In the genomic region with DNA sequence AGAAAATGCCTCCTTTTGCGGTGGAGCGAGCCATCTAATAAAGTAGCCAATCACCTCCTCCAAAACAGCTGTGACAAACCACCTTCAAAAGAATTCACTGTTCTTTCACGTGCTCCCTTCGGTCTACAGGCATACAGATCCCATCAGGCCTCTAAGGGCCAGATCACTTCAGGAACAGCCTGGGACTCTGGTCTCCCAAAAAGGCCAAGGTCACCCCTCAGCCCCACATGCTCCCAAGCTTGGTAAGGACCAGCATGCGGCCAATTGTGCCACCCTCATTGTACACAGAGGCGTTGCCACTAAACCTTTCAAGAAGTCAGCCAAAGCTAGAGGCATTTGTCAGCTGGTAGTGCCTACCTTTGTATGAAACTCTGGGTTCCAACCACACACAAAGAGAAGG, we compare ENCODE assay signal across 21 mouse cellular contexts. TPM values are rescaled to one million over a fixed set of nuclear protein-coding genes. Genes with fewer than 3 reads are reported as not detected.
DNase-seq lines count a peak whose midpoint lies in the region; ATAC-seq and TF ChIP-seq lines count a peak whose summit lies in the region.
"Had no signal": no experiment of that assay in that cellular context is flagged by ENCODE, and none has a peak within 500 bp of the region (broad histone marks: within the 10 kb centered on the region; RNA-seq: fewer than 3 reads in every experiment).

No protein-coding gene starts in this region.

- intact Hi-C loops in heart, postnatal 36 days (cut with DNase I): no loop called here

- H3K9ac ChIP-seq in heart, embryonic 11.5 days (ENCODE audit: low read depth, low read length): no peak overlapping the region
- H3K9ac ChIP-seq in heart, postnatal 0 days (replicated peaks; ENCODE audit: low read depth, low read length): no peak overlapping the region
- H3K9ac ChIP-seq: forebrain, embryonic 12.5 days; hindbrain, embryonic 14.5 days; liver, postnatal 0 days; midbrain, embryonic 12.5 days had no signal

- H3K4me3 ChIP-seq in heart, embryonic 11.5 days (ENCODE audit: low read depth, low read length): no peak overlapping the region
- no peak overlapping the region for H3K4me3 ChIP-seq in heart, postnatal 0 days (ENCODE audit: low read depth, low read length)
- no peak overlapping the region for H3K4me3 ChIP-seq in limb, embryonic 10.5 days
- H3K4me3 ChIP-seq: forebrain, embryonic 12.5 days; midbrain, embryonic 12.5 days had no signal

- ATAC-seq in heart, embryonic 11.5 days (replicated peaks; ENCODE audit: insufficient number of reproducible peaks, low FRiP score, low TSS enrichment): no peak
- peak; percentile 34 for ATAC-seq in heart, postnatal 0 days (ENCODE audit: insufficient read depth, low read depth)
- ATAC-seq: CD4-positive, CD25-positive, alpha-beta regulatory T cell, adult 4 months; inflammation-experienced regulatory T-cells, adult 6 months; liver, postnatal 0 days had no signal

- no peak for TF ChIP-seq EP300 in heart, postnatal 0 days (IDR thresholded peaks at IDR 0.05; ENCODE audit: low read depth)

- peak overlapping the region; percentile 55; the same call in 1 of the 2 replicates for H3K27ac ChIP-seq in heart, embryonic 11.5 days (ENCODE audit: low read depth, low read length)
- H3K27ac ChIP-seq in heart, postnatal 0 days (ENCODE audit: low read depth): peak overlapping the region; percentile 65
- peak overlapping the region; percentile 81 for H3K27ac ChIP-seq in limb, embryonic 10.5 days
- H3K27ac ChIP-seq: forebrain, embryonic 12.5 days; hindbrain, embryonic 14.5 days; midbrain, embryonic 12.5 days had no signal

- H3K9me3 ChIP-seq in heart, embryonic 11.5 days (replicated peaks; ENCODE audit: control insufficient read depth, low read length): no peaks in the 10 kb centered on the region
- no peaks in the 10 kb centered on the region for H3K9me3 ChIP-seq in heart, postnatal 0 days (replicated peaks; ENCODE audit: control insufficient read depth, low read length)
- H3K9me3 ChIP-seq in limb, embryonic 10.5 days (replicated peaks): no peaks in the 10 kb centered on the region
- H3K9me3 ChIP-seq: forebrain, embryonic 12.5 days; midbrain, embryonic 12.5 days had no signal

- TF ChIP-seq CTCF in heart, postnatal 0 days (IDR thresholded peaks at IDR 0.05; ENCODE audit: low read depth): no peak

- peak; percentile 37 for DNase-seq in adrenal gland, postnatal 14 days
- DNase-seq in adrenal gland, adult 18-20 months (ENCODE audit: low spot score in 2 of 2): no peak
- no peak for DNase-seq in heart, postnatal 4 days
- DNase-seq in heart, postnatal 0 days (ENCODE audit: low spot score): no peak
- DNase-seq in heart, postnatal 36 days: no peak
- no peak for DNase-seq in limb, embryonic 10.5 days (ENCODE audit: low spot score)
- DNase-seq in frontal cortex, postnatal 10 days (ENCODE audit: low spot score in 2 of 2): no peak
- DNase-seq: cerebellum, adult 11 months; cerebellum, postnatal 10 days; gastrocnemius, postnatal 10 days; kidney, adult 8-10 months; kidney, postnatal 10 days; left cerebral cortex, postnatal 4 days; liver, postnatal 0 days had no signal

- 68% methylated on average over 6 of the region's 6 CpGs for WGBS in heart, embryonic 11.5 days (ENCODE audit: insufficient replicate concordance)
- WGBS in heart, postnatal 0 days: 58% methylated on average over 6 of the region's 6 CpGs
- 63% methylated on average over 6 of the region's 6 CpGs for WGBS in limb, embryonic 10.5 days

- no peaks in the 10 kb centered on the region for H3K36me3 ChIP-seq in heart, embryonic 11.5 days (ENCODE audit: control insufficient read depth, insufficient read depth, low read length)
- H3K36me3 ChIP-seq in heart, postnatal 0 days (replicated peaks; ENCODE audit: control insufficient read depth, insufficient read depth, low read length): peaks cover 16% of the 10 kb centered on the region; the same call in 1 of the 2 replicates
- H3K36me3 ChIP-seq in limb, embryonic 10.5 days: peaks cover 22% of the 10 kb centered on the region; the same call in 1 of the 2 replicates
- H3K36me3 ChIP-seq: forebrain, embryonic 12.5 days had no signal

- H3K4me1 ChIP-seq in heart, embryonic 11.5 days (ENCODE audit: control insufficient read depth, insufficient read depth, low read length): peaks cover 33% of the 10 kb centered on the region
- H3K4me1 ChIP-seq in heart, postnatal 0 days (ENCODE audit: control insufficient read depth, insufficient read depth): peaks cover 38% of the 10 kb centered on the region
- H3K4me1 ChIP-seq in limb, embryonic 10.5 days: peaks cover 52% of the 10 kb centered on the region

- no peaks in the 10 kb centered on the region for H3K27me3 ChIP-seq in heart, embryonic 11.5 days (ENCODE audit: control insufficient read depth, insufficient read depth, low read length)
- H3K27me3 ChIP-seq in heart, postnatal 0 days (ENCODE audit: control insufficient read depth, insufficient read depth, low read length): no peaks in the 10 kb centered on the region
- no peaks in the 10 kb centered on the region for H3K27me3 ChIP-seq in limb, embryonic 10.5 days (ENCODE audit: low read depth, poor library complexity, severe bottlenecking)
- H3K27me3 ChIP-seq: forebrain, embryonic 12.5 days; midbrain, embryonic 12.5 days had no signal

- no peak overlapping the region for H3K4me2 ChIP-seq in heart, embryonic 11.5 days
- H3K4me2 ChIP-seq in heart, postnatal 0 days (ENCODE audit: low read depth, low read length): no peak overlapping the region
- H3K4me2 ChIP-seq: forebrain, embryonic 12.5 days; hindbrain, embryonic 14.5 days; liver, embryonic 11.5 days; midbrain, embryonic 12.5 days had no signal

RNA-seq across cellular contexts. Expression of a gene that starts 28.9 kb away (rescaled TPM):
- total RNA-seq in adrenal gland, postnatal 14 days (2021): 61.9 and 62.4 TPM in 2 replicates
- 10 to 100 TPM; 48.1 to 55.6 TPM for total RNA-seq in adrenal gland, adult 18-20 months (2021)
- polyA plus RNA-seq in heart, embryonic 11.5 days (2014; fragmentation: Nextera tagmentation; extraction: Ambion mirVana): 58.3 and 66.5 TPM in 2 replicates
- total RNA-seq in heart, postnatal 4 days (2021): 100 to 1,000 TPM; 160 to 163 TPM
- 81.8 and 84.5 TPM in 2 replicates for total RNA-seq in heart, postnatal 0 days (2014; rRNA removed; ENCODE audit: low replicate concordance)
- 83.9 and 93.2 TPM in 2 replicates for polyA plus RNA-seq in heart, postnatal 0 days (2015; fragmentation: Nextera tagmentation; extraction: Ambion mirVana)
- total RNA-seq in heart, postnatal 36 days (2021): 10 to 100 TPM; 67.5 to 80.3 TPM
- polyA plus RNA-seq in limb, embryonic 10.5 days (2016; fragmentation: Nextera tagmentation; extraction: Ambion mirVana): 22.1 and 27.9 TPM in 2 replicates
